Mouse (Mus musculus) G1E (cell line): Measurements from ENCODE around the gene Sp6.

ENCODE experiments used
- CTCF ChIP-seq: IDR thresholded peaks from 2 replicates; pipeline ENCODE4 v1.5.1; 2012; ENCODE audit warnings: low read depth, low read length, inconsistent platforms, mixed read lengths
- GATA1 ChIP-seq: IDR thresholded peaks from 2 replicates; pipeline ENCODE4 v1.6.1; 2012; ENCODE audit warnings: borderline replicate concordance, low read length, inconsistent platforms, mixed read lengths
- GATA2 ChIP-seq: IDR thresholded peaks from 2 replicates; pipeline ENCODE4 v1.6.1; 2012; ENCODE audit warnings: low read depth, low read length, inconsistent platforms, borderline replicate concordance
- POLR2AphosphoS5 ChIP-seq: IDR thresholded peaks from 2 replicates; pipeline ENCODE4 v1.6.1; 2012; ENCODE audit warnings: low read depth, low read length, inconsistent platforms; ENCODE audit not compliant: insufficient replicate concordance
- TAL1 ChIP-seq: conservative IDR thresholded peaks from 2 replicates; pipeline ENCODE4 v1.6.1; 2012; ENCODE audit warnings: low read depth, low read length, inconsistent platforms, mixed read lengths

DNA sequence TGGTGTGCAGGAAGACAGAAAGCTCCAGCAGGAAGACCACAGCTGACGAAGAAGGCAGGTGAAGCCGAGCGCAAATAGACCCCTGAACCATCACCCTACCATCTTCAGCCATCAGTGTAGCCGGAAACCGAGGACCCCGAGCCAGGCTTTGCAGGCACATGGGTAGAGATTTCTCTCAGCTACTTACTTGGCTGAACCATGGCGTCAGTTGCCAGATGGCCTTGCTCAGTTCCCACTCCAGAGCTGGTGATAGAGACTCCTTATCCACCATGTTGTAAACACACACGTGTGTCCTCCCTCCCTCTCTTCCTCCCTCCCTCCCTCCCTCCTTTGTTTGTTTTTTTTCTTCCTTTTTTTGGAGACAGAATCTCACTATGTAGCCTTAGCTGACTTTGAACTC lies 61.0 kb downstream of the Sp6 start:
- no peak for TF ChIP-seq GATA1
- no peak for TF ChIP-seq CTCF
- TF ChIP-seq TAL1 = no peak
- TF ChIP-seq GATA2 = no peak
- no peak for TF ChIP-seq POLR2AphosphoS5
